Mouse (Mus musculus) stomach, adult 2 months (tissue): Measurements from ENCODE around the gene Zfp965. TPM values are rescaled to one million over a fixed set of nuclear protein-coding genes. Genes with fewer than 3 reads are reported as not detected.

Source experiments
- polyA plus RNA-seq: library from polyadenylated mRNA; depleted of rRNA; stranded (reverse); fragments of >200 nt; gene quantifications from 2 replicates; pipeline ENCODE4 v1.2.3, GENCODE M21; 2012; rRNA removed

The Zfp965 gene
- not detected in 2 replicates for polyA plus RNA-seq

DNA sequence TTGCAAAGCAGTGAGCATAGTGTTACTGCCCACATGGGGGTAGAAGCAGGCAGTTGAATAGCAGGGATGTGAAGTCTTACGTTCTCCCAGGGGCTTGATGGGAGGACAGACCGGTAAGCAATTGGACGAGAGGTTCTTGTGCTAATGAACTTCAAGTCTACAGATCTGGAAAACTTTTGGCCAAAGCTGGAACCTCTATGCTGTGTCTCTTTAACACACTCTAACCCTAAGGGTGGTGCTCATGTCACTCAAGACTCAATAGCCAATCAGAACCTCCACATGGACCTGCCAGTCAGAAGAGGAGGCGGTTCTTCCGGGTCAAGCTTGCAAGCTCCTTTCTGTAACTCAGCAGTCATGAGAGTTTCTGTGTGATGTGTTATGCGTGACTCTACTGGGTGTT is at the start of gene Zfp965:
Zfp965 (plus strand) TSS at position 301 of the 400 bp plus-strand sequence.

DNA sequence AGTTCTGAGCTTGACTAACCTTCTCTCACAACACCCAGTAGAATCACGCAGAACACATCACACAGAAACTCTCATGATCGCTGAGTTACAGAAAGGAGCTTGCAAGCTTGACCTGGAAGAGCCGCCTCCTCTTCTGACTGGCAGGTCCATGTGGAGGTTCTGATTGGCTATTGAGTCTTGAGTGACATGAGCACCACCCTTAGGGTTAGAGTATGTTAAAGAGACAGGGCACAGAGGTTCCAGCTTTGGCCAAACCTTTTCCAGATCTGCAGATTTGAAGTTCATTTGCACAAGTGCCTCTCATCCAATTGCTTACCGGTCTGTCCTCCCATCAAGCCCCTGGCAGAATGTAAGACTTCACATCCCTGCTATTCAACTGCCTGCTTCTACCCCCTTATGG is 34.1 kb upstream of the Zfp965 start, which contains the start of gene Gm4724:
Gm4724 (minus strand) TSS at position 101 of the 400 bp plus-strand sequence.

Other genes starting within 250 kb of the Zfp965 start
- not detected in 2 replicates for gene Gm14440, start 194.9 kb upstream of the Zfp965 start, polyA plus RNA-seq
- gene Gm4631, start 131.8 kb upstream of the Zfp965 start, polyA plus RNA-seq, result 0.09 and 0.18 TPM in 2 replicates
- not detected in 2 replicates for gene Zfp968, start 97.5 kb upstream of the Zfp965 start, polyA plus RNA-seq
- gene Gm4724, start 34.2 kb upstream of the Zfp965 start, polyA plus RNA-seq, result 0.47 and 0.52 TPM in 2 replicates
- gene Gm11007, start 174.0 kb downstream of the Zfp965 start, polyA plus RNA-seq, result not detected in 2 replicates
- not detected in 2 replicates for gene Zfp969, start 233.7 kb downstream of the Zfp965 start, polyA plus RNA-seq